Mouse (Mus musculus): ENCODE measurements around the gene Olfr419. TPM values are rescaled to one million over a fixed set of nuclear protein-coding genes. Genes with fewer than 3 reads are reported as not detected.

The Olfr419 gene
- polyA plus RNA-seq (2012; rRNA removed; ENCODE audit: low replicate concordance): not detected in 2 replicates

GRCm38 (mm10) chr1:174251961-174252360 is at the start of gene Olfr419:
TSS of gene Olfr419 (minus strand) at chr1:174252061.

Other genes starting within 250 kb of the Olfr419 start
- gene Ifi205, start 220.3 kb downstream of the Olfr419 start, polyA plus RNA-seq (2012; rRNA removed; ENCODE audit: low replicate concordance): 0.07 and 0.09 TPM in 2 replicates
- 0.04 TPM in 1 of 2 replicates, not detected in the other for gene Olfr433, start 211.4 kb downstream of the Olfr419 start, polyA plus RNA-seq (2012; rRNA removed; ENCODE audit: low replicate concordance)
- not detected in 2 replicates for gene Olfr432, start 202.9 kb downstream of the Olfr419 start, polyA plus RNA-seq (2012; rRNA removed; ENCODE audit: low replicate concordance)
- not detected in 2 replicates for gene Olfr430, start 185.5 kb downstream of the Olfr419 start, polyA plus RNA-seq (2012; rRNA removed; ENCODE audit: low replicate concordance)
- gene Olfr429, start 167.7 kb downstream of the Olfr419 start, polyA plus RNA-seq (2012; rRNA removed; ENCODE audit: low replicate concordance): not detected in 2 replicates
- gene Olfr427, start 155.2 kb downstream of the Olfr419 start, polyA plus RNA-seq (2012; rRNA removed; ENCODE audit: low replicate concordance): not detected in 2 replicates
- gene Olfr231, start 130.9 kb downstream of the Olfr419 start, polyA plus RNA-seq (2012; rRNA removed; ENCODE audit: low replicate concordance): not detected in 2 replicates
- gene Olfr424, start 120.5 kb downstream of the Olfr419 start, polyA plus RNA-seq (2012; rRNA removed; ENCODE audit: low replicate concordance): not detected in 2 replicates
- gene Olfr420, start 96.4 kb downstream of the Olfr419 start, polyA plus RNA-seq (2012; rRNA removed; ENCODE audit: low replicate concordance): not detected in 2 replicates
- gene Spta1, start 79.3 kb downstream of the Olfr419 start, polyA plus RNA-seq (2012; rRNA removed; ENCODE audit: low replicate concordance): not detected in 2 replicates
- gene Mptx1, start 78.5 kb upstream of the Olfr419 start, polyA plus RNA-seq (2012; rRNA removed; ENCODE audit: low replicate concordance): 0.41 TPM in 1 of 2 replicates, not detected in the other
- not detected in 2 replicates for gene Olfr417, start 113.1 kb upstream of the Olfr419 start, polyA plus RNA-seq (2012; rRNA removed; ENCODE audit: low replicate concordance)
- gene Olfr248, start 139.0 kb upstream of the Olfr419 start, polyA plus RNA-seq (2012; rRNA removed; ENCODE audit: low replicate concordance): not detected in 2 replicates
- gene Olfr414, start 172.0 kb upstream of the Olfr419 start, polyA plus RNA-seq (2012; rRNA removed; ENCODE audit: low replicate concordance): not detected in 2 replicates
- not detected in 2 replicates for gene Olfr220, start 190.0 kb upstream of the Olfr419 start, polyA plus RNA-seq (2012; rRNA removed; ENCODE audit: low replicate concordance)
- 0.07 and 0.09 TPM in 2 replicates for gene Fmn2, start 249.8 kb upstream of the Olfr419 start, polyA plus RNA-seq (2012; rRNA removed; ENCODE audit: low replicate concordance)

Data from duodenum, adult 2 months (tissue).